Mouse (Mus musculus) testis, adult 2 months (tissue): ENCODE results near the gene Gpr27.

Source experiments
- CTCF ChIP-seq: fragments of 200-500 bp; IDR thresholded peaks from 2 replicates; pipeline ENCODE4 v1.5.1; 2012; ENCODE audit warnings: low read depth, mild to moderate bottlenecking, inconsistent platforms, low read length, moderate library complexity; ENCODE audit not compliant: control insufficient read depth, insufficient read depth, insufficient replicate concordance
- POLR2A ChIP-seq: fragments of 200-500 bp; IDR thresholded peaks from 2 replicates; pipeline ENCODE4 v1.6.1; 2012; ENCODE audit warnings: low read depth, mild to moderate bottlenecking, inconsistent platforms, low read length, moderate library complexity; ENCODE audit not compliant: control insufficient read depth

- TF ChIP-seq CTCF = no peak
- TF ChIP-seq POLR2A = no peak
These were observed 8.0 kb downstream of the Gpr27 start for GRCm38 (mm10) chr6:99700484-99700883.
